In genomic region chrX:107329849-107330248, GRCm38 (mm10) we compare ENCODE assay signal across 9 mouse cellular contexts.
A peak's percentile ranks its signal among the peaks of the same experiment; 100 is the strongest.
DNase-seq lines count a peak whose midpoint lies in the region.
"Had no signal": no experiment of that assay in that cellular context is flagged by ENCODE, and none has a peak within 500 bp of the region (broad histone marks: within the 10 kb centered on the region; RNA-seq: fewer than 3 reads in every experiment).

No protein-coding gene starts in this region.

- DNase-seq in kidney, adult 9 months = peak; percentile 6
- DNase-seq in kidney, postnatal 14 days = no peak
- peak; percentile 35 for DNase-seq in A20 (ENCODE audit: low read depth, low spot score)
- peak; percentile 12 for DNase-seq in Muller cell, postnatal 12 days (ENCODE audit: inconsistent ontology term)
- peak; percentile 6 for DNase-seq in heart, postnatal 4 days
- no peak for DNase-seq in right cerebral cortex, postnatal 14 days
- DNase-seq in left cerebral cortex, adult 9 months (ENCODE audit: low spot score in 2 of 2) = no peak
- no peak for DNase-seq in kidney, adult 11 months
- DNase-seq: gastrocnemius, postnatal 36 days had no signal

Comparison
In these comparisons a context has a peak if more than half of its experiments do, and no peak if none do; other contexts are left out.
1. DNase-seq: peak in kidney, adult 9 months (single experiment), A20 (single experiment), Muller cell, postnatal 12 days (single experiment) and heart, postnatal 4 days (single experiment); none in kidney, postnatal 14 days (single experiment), right cerebral cortex, postnatal 14 days (single experiment), left cerebral cortex, adult 9 months (0 of 2) and kidney, adult 11 months (single experiment).